Mouse (Mus musculus): ENCODE measurements around the gene Eif4h. TPM values are rescaled to one million over a fixed set of nuclear protein-coding genes. Genes with fewer than 3 reads are reported as not detected.
A peak's percentile ranks its signal among the peaks of the same experiment; 100 is the strongest.

Gene Eif4h
- polyA plus RNA-seq, 1 experiment: 293 TPM

DNA sequence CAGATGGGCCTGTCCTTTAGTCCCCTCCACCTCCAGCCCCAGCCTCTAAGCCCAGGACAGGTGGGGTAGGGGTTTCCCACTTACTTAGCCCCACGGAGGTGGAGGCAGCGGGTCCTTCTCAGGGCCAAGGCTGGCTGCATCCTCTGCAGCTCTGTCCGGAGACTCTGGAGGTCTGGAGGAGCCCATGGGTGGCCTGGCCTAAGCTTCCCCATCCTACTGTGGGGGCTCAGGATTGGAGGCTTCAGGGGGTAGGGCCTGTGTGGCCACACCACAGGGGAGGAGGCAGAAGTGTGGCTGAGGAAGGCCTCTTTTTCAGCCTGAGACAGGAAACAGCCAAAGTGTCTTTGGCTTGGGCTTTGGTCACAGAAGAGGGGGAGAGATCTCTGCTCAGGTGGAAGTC, 38.7 kb upstream of the Eif4h start:
- peak overlapping the region; percentile 86 for H3K4me2 ChIP-seq (ENCODE audit: low read depth)

DNA sequence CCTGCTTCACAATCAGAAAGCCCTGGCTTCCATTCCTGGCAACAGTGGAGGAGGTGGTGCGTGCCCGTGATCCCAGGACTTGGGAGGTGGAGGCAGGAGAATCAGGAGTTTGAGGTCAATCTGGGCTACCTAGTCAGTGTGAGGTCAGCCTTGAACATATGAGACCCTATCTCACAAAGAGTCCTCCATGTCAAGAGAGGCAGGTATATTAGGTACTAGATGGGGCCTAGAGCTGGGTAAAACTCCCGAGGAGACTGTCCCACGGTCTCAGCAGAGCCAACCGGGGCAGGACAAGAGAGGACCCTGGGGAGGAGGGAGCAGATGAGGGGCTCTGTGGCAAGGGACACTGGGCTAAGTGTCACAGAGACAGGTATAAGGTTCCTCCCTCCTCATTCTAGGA, 38.2 kb upstream of the Eif4h start:
- Histone ChIP-seq H3K36me3 (ENCODE audit: control insufficient read depth, insufficient read depth) (peaks cover 1% of the 10 kb centered on the region), H3ac (ENCODE audit: control insufficient read depth, insufficient read length) (no peak overlapping the region), H3K4me3 (peak overlapping the region; percentile 2), H3K79me2 (ENCODE audit: control insufficient read depth, insufficient read depth) (no peaks in the 10 kb centered on the region), H3K27me3 (ENCODE audit: control insufficient read depth, insufficient read depth, insufficient read length) (no peaks in the 10 kb centered on the region), H3K4me2 (ENCODE audit: low read depth) (peak overlapping the region; percentile 86)
- no peak for TF ChIP-seq E2F4 (IDR thresholded peaks at IDR 0.05; ENCODE audit: insufficient read depth)
- TF ChIP-seq MYOD1 (IDR thresholded peaks at IDR 0.05; ENCODE audit: control insufficient read depth in 1 of 3, insufficient read length in 2 of 3, low read depth in 2 of 3): no peak
- TF ChIP-seq TCF3 (IDR thresholded peaks at IDR 0.05; ENCODE audit: insufficient read length, low read depth): no peak
- no peak for TF ChIP-seq POLR2AphosphoS2 (IDR thresholded peaks at IDR 0.05; ENCODE audit: insufficient read length, low read depth)
- no peak for TF ChIP-seq TCF12 (IDR thresholded peaks at IDR 0.05; ENCODE audit: insufficient read depth, poor library complexity, severe bottlenecking)
- TF ChIP-seq CEBPB (IDR thresholded peaks at IDR 0.05; ENCODE audit: insufficient read depth, poor library complexity, severe bottlenecking): no peak
- no peak for TF ChIP-seq MYOG (IDR thresholded peaks at IDR 0.05; ENCODE audit: control insufficient read depth in 1 of 3, insufficient read depth in 1 of 3, insufficient read length in 2 of 3, low read depth in 2 of 3)
- TF ChIP-seq SRF (IDR thresholded peaks at IDR 0.05; ENCODE audit: control insufficient read depth, insufficient read length, low read depth): no peak
- no peak for TF ChIP-seq REST (IDR thresholded peaks at IDR 0.05; ENCODE audit: insufficient read depth, insufficient read length)
- no peak for TF ChIP-seq POLR2A (IDR thresholded peaks at IDR 0.05; ENCODE audit: insufficient read length, low read depth)
- no peak for TF ChIP-seq MAX (IDR thresholded peaks at IDR 0.05; ENCODE audit: low read depth)
- TF ChIP-seq USF1 (IDR thresholded peaks at IDR 0.05; ENCODE audit: low read depth): no peak

More for the DNA sequence above, 38.7 kb upstream of the Eif4h start:
- H3K79me2 ChIP-seq (ENCODE audit: control insufficient read depth, insufficient read depth): no peaks in the 10 kb centered on the region
- no peaks in the 10 kb centered on the region for H3K27me3 ChIP-seq (ENCODE audit: control insufficient read depth, insufficient read depth, insufficient read length)
- peaks cover 3% of the 10 kb centered on the region for H3K36me3 ChIP-seq (ENCODE audit: control insufficient read depth, insufficient read depth)
- no peak for TF ChIP-seq POLR2A (IDR thresholded peaks at IDR 0.05; ENCODE audit: insufficient read length, low read depth)
- no peak for TF ChIP-seq REST (IDR thresholded peaks at IDR 0.05; ENCODE audit: insufficient read depth, insufficient read length)
- no peak for TF ChIP-seq MYOG (IDR thresholded peaks at IDR 0.05; ENCODE audit: control insufficient read depth in 1 of 3, insufficient read depth in 1 of 3, insufficient read length in 2 of 3, low read depth in 2 of 3)
- no peak for TF ChIP-seq CEBPB (IDR thresholded peaks at IDR 0.05; ENCODE audit: insufficient read depth, poor library complexity, severe bottlenecking)
- no peak for TF ChIP-seq E2F4 (IDR thresholded peaks at IDR 0.05; ENCODE audit: insufficient read depth)
- TF ChIP-seq SRF (IDR thresholded peaks at IDR 0.05; ENCODE audit: control insufficient read depth, insufficient read length, low read depth): no peak
- H3K4me3 ChIP-seq: peak overlapping the region; percentile 2
- no peak overlapping the region for H3ac ChIP-seq (ENCODE audit: control insufficient read depth, insufficient read length)

DNA sequence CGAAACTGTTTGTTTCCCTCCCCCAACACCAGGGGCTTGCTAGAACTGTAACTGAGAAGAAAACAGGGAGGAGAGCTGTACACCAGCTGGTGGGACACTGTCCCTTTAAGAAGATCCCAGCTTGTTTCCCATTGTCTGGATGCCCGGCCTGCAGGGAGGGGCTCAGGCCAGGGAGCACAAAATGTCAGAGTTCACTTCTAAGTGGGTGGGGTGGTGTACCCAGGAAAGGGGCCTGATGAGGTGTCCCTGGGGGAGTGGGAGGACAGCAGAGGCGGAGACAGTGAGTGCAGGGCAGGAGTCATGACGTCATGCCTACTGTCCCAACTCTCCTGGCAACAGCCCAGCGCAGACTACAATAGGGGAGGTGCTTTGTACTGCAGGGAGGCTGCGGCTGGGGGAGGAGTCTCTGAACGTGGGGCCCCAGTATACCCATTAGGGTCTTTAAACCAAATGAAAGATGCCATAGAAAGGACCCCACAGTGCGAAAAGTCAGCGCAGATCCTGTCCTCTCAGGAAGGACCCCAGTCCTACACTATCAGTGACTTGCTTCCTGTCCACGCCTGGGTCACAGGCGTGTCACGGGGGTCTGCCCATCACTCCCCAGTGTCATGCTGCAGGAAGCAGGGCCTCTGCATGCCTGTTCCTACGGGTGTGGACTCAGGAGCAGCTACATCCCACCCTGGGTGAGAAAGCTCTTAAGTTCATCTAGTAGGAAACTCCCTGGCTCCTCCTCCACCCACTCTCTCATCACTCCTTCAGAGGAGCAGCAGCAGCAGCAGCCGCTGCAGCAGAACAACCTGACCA, 36.9 kb upstream of the Eif4h start:
- H3ac ChIP-seq (ENCODE audit: control insufficient read depth, insufficient read length): no peak overlapping the region
- H3K36me3 ChIP-seq (ENCODE audit: control insufficient read depth, insufficient read depth): no peaks in the 10 kb centered on the region
- peak overlapping the region; percentile 12 for H3K4me3 ChIP-seq
- no peaks in the 10 kb centered on the region for H3K27me3 ChIP-seq (ENCODE audit: control insufficient read depth, insufficient read depth, insufficient read length)
- TF ChIP-seq MYOG (IDR thresholded peaks at IDR 0.05; ENCODE audit: control insufficient read depth in 1 of 3, insufficient read depth in 1 of 3, insufficient read length in 2 of 3, low read depth in 2 of 3): no peak
- TF ChIP-seq TCF12 (IDR thresholded peaks at IDR 0.05; ENCODE audit: insufficient read depth, poor library complexity, severe bottlenecking): no peak
- TF ChIP-seq USF1 (IDR thresholded peaks at IDR 0.05; ENCODE audit: low read depth): no peak
- no peak for TF ChIP-seq SRF (IDR thresholded peaks at IDR 0.05; ENCODE audit: control insufficient read depth, insufficient read length, low read depth)
- TF ChIP-seq E2F4 (IDR thresholded peaks at IDR 0.05; ENCODE audit: insufficient read depth): no peak
- TF ChIP-seq POLR2AphosphoS2 (IDR thresholded peaks at IDR 0.05; ENCODE audit: insufficient read length, low read depth): no peak
- H3K4me2 ChIP-seq (ENCODE audit: low read depth): peak overlapping the region; percentile 86
- H3K79me2 ChIP-seq (ENCODE audit: control insufficient read depth, insufficient read depth): no peaks in the 10 kb centered on the region

DNA sequence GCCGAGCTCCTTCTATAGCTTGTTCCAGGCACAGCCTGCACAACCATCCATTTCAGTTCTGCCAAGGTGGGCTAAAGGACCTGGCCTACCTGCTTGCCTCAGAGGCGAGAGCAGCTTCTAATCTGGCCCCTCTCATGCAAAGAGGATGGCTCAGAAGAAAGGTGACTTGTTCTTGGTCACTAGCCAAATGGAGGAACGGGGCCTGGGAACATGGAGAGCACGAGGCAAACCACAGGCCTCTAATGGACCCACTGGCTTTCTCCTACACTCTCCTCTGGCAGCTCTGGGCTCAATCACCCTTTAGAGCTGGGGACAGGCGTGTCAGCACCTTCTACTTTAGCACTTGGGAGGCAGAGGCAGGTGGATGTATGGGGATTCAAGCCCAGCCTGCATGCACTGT, 35.7 kb upstream of the Eif4h start:
- Histone ChIP-seq H3K27me3 (ENCODE audit: control insufficient read depth, insufficient read depth, insufficient read length) (no peaks in the 10 kb centered on the region), H3K4me3 (no peak overlapping the region), H3ac (ENCODE audit: control insufficient read depth, insufficient read length) (no peak overlapping the region), H3K4me2 (ENCODE audit: low read depth) (no peak overlapping the region), H3K79me2 (ENCODE audit: control insufficient read depth, insufficient read depth) (no peaks in the 10 kb centered on the region), H3K36me3 (ENCODE audit: control insufficient read depth, insufficient read depth) (no peaks in the 10 kb centered on the region)
- no peak for TF ChIP-seq E2F4 (IDR thresholded peaks at IDR 0.05; ENCODE audit: insufficient read depth)

DNA sequence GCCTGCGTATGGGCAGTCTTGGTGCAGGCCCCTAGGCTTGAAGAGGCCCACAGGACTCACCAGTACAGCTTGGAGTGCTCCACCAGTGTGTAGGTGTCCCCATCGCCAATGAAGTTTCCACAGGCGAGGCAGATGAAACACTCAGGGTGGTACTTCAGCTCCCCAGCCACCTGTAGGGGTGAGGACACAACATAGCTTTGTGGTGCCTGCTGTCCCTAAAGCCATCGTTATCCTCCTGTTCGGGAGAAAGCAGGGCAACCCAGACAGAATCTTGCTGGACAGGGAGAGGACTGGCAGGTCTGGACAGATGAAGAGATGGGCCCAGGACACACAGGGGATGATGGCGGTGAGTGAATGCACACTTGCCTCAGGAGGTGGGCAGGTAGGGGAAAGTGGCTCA, 33.3 kb upstream of the Eif4h start:
- Histone ChIP-seq H3K4me3 (no peak overlapping the region), H3K4me2 (ENCODE audit: low read depth) (no peak overlapping the region), H3K36me3 (ENCODE audit: control insufficient read depth, insufficient read depth) (no peaks in the 10 kb centered on the region), H3ac (ENCODE audit: control insufficient read depth, insufficient read length) (no peak overlapping the region), H3K79me2 (ENCODE audit: control insufficient read depth, insufficient read depth) (no peaks in the 10 kb centered on the region), H3K27me3 (ENCODE audit: control insufficient read depth, insufficient read depth, insufficient read length) (no peaks in the 10 kb centered on the region)
- no peak for TF ChIP-seq REST (IDR thresholded peaks at IDR 0.05; ENCODE audit: insufficient read depth, insufficient read length)
- TF ChIP-seq MAX (IDR thresholded peaks at IDR 0.05; ENCODE audit: low read depth): no peak
- no peak for TF ChIP-seq USF1 (IDR thresholded peaks at IDR 0.05; ENCODE audit: low read depth)
- TF ChIP-seq MYOD1 (IDR thresholded peaks at IDR 0.05; ENCODE audit: control insufficient read depth in 1 of 3, insufficient read length in 2 of 3, low read depth in 2 of 3): no peak
- no peak for TF ChIP-seq TCF12 (IDR thresholded peaks at IDR 0.05; ENCODE audit: insufficient read depth, poor library complexity, severe bottlenecking)
- TF ChIP-seq SRF (IDR thresholded peaks at IDR 0.05; ENCODE audit: control insufficient read depth, insufficient read length, low read depth): no peak
- no peak for TF ChIP-seq POLR2A (IDR thresholded peaks at IDR 0.05; ENCODE audit: insufficient read length, low read depth)
- TF ChIP-seq TCF3 (IDR thresholded peaks at IDR 0.05; ENCODE audit: insufficient read length, low read depth): no peak
- no peak for TF ChIP-seq E2F4 (IDR thresholded peaks at IDR 0.05; ENCODE audit: insufficient read depth)
- no peak for TF ChIP-seq POLR2AphosphoS2 (IDR thresholded peaks at IDR 0.05; ENCODE audit: insufficient read length, low read depth)
- TF ChIP-seq CEBPB (IDR thresholded peaks at IDR 0.05; ENCODE audit: insufficient read depth, poor library complexity, severe bottlenecking): no peak
